13 mouse cellular contexts compared by ENCODE assay signal in genomic region chr3:87959371-87959770, GRCm38 (mm10). TPM values are rescaled to one million over a fixed set of nuclear protein-coding genes. Genes with fewer than 3 reads are reported as not detected.
DNase-seq lines count a peak whose midpoint lies in the region; ATAC-seq and TF ChIP-seq lines count a peak whose summit lies in the region.
"Had no signal": no experiment of that assay in that cellular context is flagged by ENCODE, and none has a peak within 500 bp of the region (broad histone marks: within the 10 kb centered on the region; RNA-seq: fewer than 3 reads in every experiment).

No protein-coding gene starts in this region.

- ATAC-seq in forebrain, embryonic 14.5 days, result no peak
- ATAC-seq in forebrain, embryonic 13.5 days, result no peak
- ATAC-seq in lung, embryonic 14.5 days (ENCODE audit: insufficient read depth), result no peak
- no peak for ATAC-seq in hindbrain, embryonic 13.5 days (ENCODE audit: low FRiP score)
- no peak for ATAC-seq in stomach, embryonic 14.5 days (ENCODE audit: insufficient number of reproducible peaks, insufficient read depth, low FRiP score, low read depth)
- ATAC-seq: liver, postnatal 0 days had no signal

- H3K27me3 ChIP-seq in forebrain, embryonic 14.5 days (replicated peaks; ENCODE audit: control insufficient read depth, insufficient read depth, low read length), result no peaks in the 10 kb centered on the region
- no peaks in the 10 kb centered on the region for H3K27me3 ChIP-seq in forebrain, embryonic 13.5 days
- H3K27me3 ChIP-seq in lung, embryonic 14.5 days (ENCODE audit: insufficient read depth, low read length), result no peaks in the 10 kb centered on the region
- H3K27me3 ChIP-seq in hindbrain, embryonic 13.5 days, result no peaks in the 10 kb centered on the region
- H3K27me3 ChIP-seq in stomach, embryonic 14.5 days (ENCODE audit: control insufficient read depth, insufficient read depth, low read length), result no peaks in the 10 kb centered on the region

- H3K27ac ChIP-seq in forebrain, embryonic 14.5 days (ENCODE audit: low read depth, low read length), result peak overlapping the region; percentile 3; the same call in 1 of the 2 replicates
- no peak overlapping the region; the same call in 1 of the 2 replicates for H3K27ac ChIP-seq in forebrain, embryonic 13.5 days
- peak overlapping the region; percentile 92; the same call in 1 of the 2 replicates for H3K27ac ChIP-seq in lung, embryonic 14.5 days (ENCODE audit: low read depth)
- H3K27ac ChIP-seq in hindbrain, embryonic 13.5 days, result peak overlapping the region; percentile 40; the same call in 1 of the 2 replicates
- peak overlapping the region; percentile 98 for H3K27ac ChIP-seq in stomach, embryonic 14.5 days (ENCODE audit: low read length)
- H3K27ac ChIP-seq: layer of hippocampus, adult 2 months had no signal

- no peaks in the 10 kb centered on the region for H3K36me3 ChIP-seq in forebrain, embryonic 14.5 days (ENCODE audit: control insufficient read depth, insufficient read depth, low read length)
- no peaks in the 10 kb centered on the region for H3K36me3 ChIP-seq in forebrain, embryonic 13.5 days (ENCODE audit: poor library complexity, severe bottlenecking)
- no peaks in the 10 kb centered on the region for H3K36me3 ChIP-seq in lung, embryonic 14.5 days (ENCODE audit: insufficient read depth)
- no peaks in the 10 kb centered on the region for H3K36me3 ChIP-seq in hindbrain, embryonic 13.5 days
- no peaks in the 10 kb centered on the region for H3K36me3 ChIP-seq in stomach, embryonic 14.5 days (ENCODE audit: control insufficient read depth, insufficient read depth, low read length)
- H3K36me3 ChIP-seq: G1E had no signal

- H3K4me2 ChIP-seq in forebrain, embryonic 14.5 days (ENCODE audit: low read length), result no peak overlapping the region
- no peak overlapping the region for H3K4me2 ChIP-seq in forebrain, embryonic 13.5 days
- no peak overlapping the region for H3K4me2 ChIP-seq in lung, embryonic 14.5 days
- no peak overlapping the region for H3K4me2 ChIP-seq in hindbrain, embryonic 13.5 days
- 0 out of 2 replicates have a peak overlapping the region, but pooled peaks have one; percentile 66 for H3K4me2 ChIP-seq in stomach, embryonic 14.5 days (replicated peaks; ENCODE audit: low read depth, low read length)

- H3K9ac ChIP-seq in forebrain, embryonic 14.5 days (ENCODE audit: low read length), result no peak overlapping the region
- H3K9ac ChIP-seq in forebrain, embryonic 13.5 days, result no peak overlapping the region
- no peak overlapping the region for H3K9ac ChIP-seq in lung, embryonic 14.5 days
- H3K9ac ChIP-seq in hindbrain, embryonic 13.5 days, result no peak overlapping the region
- H3K9ac ChIP-seq in stomach, embryonic 14.5 days (replicated peaks; ENCODE audit: low read depth, low read length), result no peak overlapping the region
- H3K9ac ChIP-seq: liver, postnatal 0 days had no signal

- peaks cover 11% of the 10 kb centered on the region; the same call in 1 of the 2 replicates for H3K4me1 ChIP-seq in forebrain, embryonic 14.5 days (ENCODE audit: control insufficient read depth, insufficient read depth, low read length)
- peaks cover 28% of the 10 kb centered on the region for H3K4me1 ChIP-seq in forebrain, embryonic 13.5 days
- H3K4me1 ChIP-seq in lung, embryonic 14.5 days (ENCODE audit: insufficient read depth), result peaks cover 7% of the 10 kb centered on the region
- peaks cover 23% of the 10 kb centered on the region for H3K4me1 ChIP-seq in hindbrain, embryonic 13.5 days (replicated peaks)
- peaks cover 22% of the 10 kb centered on the region for H3K4me1 ChIP-seq in stomach, embryonic 14.5 days (ENCODE audit: control insufficient read depth, insufficient read depth, low read length)

- no peak for DNase-seq in forebrain, embryonic 14.5 days (ENCODE audit: low spot score)
- no peak for DNase-seq in lung, embryonic 14.5 days
- DNase-seq in lung, postnatal 25 days (ENCODE audit: low spot score), result no peak
- no peak for DNase-seq in natural killer cell, adult 2 months (ENCODE audit: low spot score in 2 of 2)
- no peak for DNase-seq in lung, adult 18-20 months
- DNase-seq: B cell, adult 2 months; cerebellum, adult 8-10 months; liver, postnatal 0 days had no signal

- no peaks in the 10 kb centered on the region for H3K9me3 ChIP-seq in forebrain, embryonic 14.5 days (replicated peaks; ENCODE audit: control insufficient read depth, low read length)
- H3K9me3 ChIP-seq in forebrain, embryonic 13.5 days (replicated peaks), result no peaks in the 10 kb centered on the region
- no peaks in the 10 kb centered on the region for H3K9me3 ChIP-seq in lung, embryonic 14.5 days (ENCODE audit: low read depth, low read length)
- H3K9me3 ChIP-seq in hindbrain, embryonic 13.5 days, result no peaks in the 10 kb centered on the region
- H3K9me3 ChIP-seq in stomach, embryonic 14.5 days (ENCODE audit: control insufficient read depth, low read depth, low read length), result no peaks in the 10 kb centered on the region
- H3K9me3 ChIP-seq: G1E had no signal

- WGBS in forebrain, embryonic 14.5 days, result 66% methylated on average over 7 of the region's 7 CpGs
- WGBS in forebrain, embryonic 13.5 days, result 63% methylated on average over 7 of the region's 7 CpGs
- WGBS in lung, embryonic 14.5 days, result 65% methylated on average over 7 of the region's 7 CpGs
- WGBS in hindbrain, embryonic 13.5 days, result 34% methylated on average over 7 of the region's 7 CpGs
- WGBS in stomach, embryonic 14.5 days, result 49% methylated on average over 7 of the region's 7 CpGs

- TF ChIP-seq CTCF in lung, embryonic 14.5 days (IDR thresholded peaks at IDR 0.05; ENCODE audit: low read depth), result no peak

- no peak overlapping the region for H3K4me3 ChIP-seq in forebrain, embryonic 14.5 days (ENCODE audit: low read depth, low read length)
- H3K4me3 ChIP-seq in forebrain, embryonic 13.5 days, result no peak overlapping the region
- no peak overlapping the region for H3K4me3 ChIP-seq in lung, embryonic 14.5 days (ENCODE audit: low read depth, low read length)
- no peak overlapping the region for H3K4me3 ChIP-seq in hindbrain, embryonic 13.5 days
- no peak overlapping the region for H3K4me3 ChIP-seq in stomach, embryonic 14.5 days (ENCODE audit: low read depth, low read length)
- H3K4me3 ChIP-seq: layer of hippocampus, adult 2 months had no signal

RNA-seq across cellular contexts. Expression of gene Crabp2, which starts 10.9 kb away (rescaled TPM):
- 32.8 and 35.9 TPM in 2 replicates for polyA plus RNA-seq in forebrain, embryonic 14.5 days (2014; fragmentation: Nextera tagmentation; extraction: Ambion mirVana)
- 67.1 and 89.5 TPM in 2 replicates for polyA plus RNA-seq in forebrain, embryonic 13.5 days (2015; fragmentation: Nextera tagmentation; extraction: Ambion mirVana)
- 7.7 and 10.3 TPM in 2 replicates for polyA plus RNA-seq in lung, embryonic 14.5 days (2014; fragmentation: Nextera tagmentation; extraction: Ambion mirVana)
- 145 and 148 TPM in 2 replicates for polyA plus RNA-seq in hindbrain, embryonic 13.5 days (2015; fragmentation: Nextera tagmentation; extraction: Ambion mirVana)
- 30.7 and 44.1 TPM in 2 replicates for polyA plus RNA-seq in stomach, embryonic 14.5 days (2014; fragmentation: Nextera tagmentation; extraction: Ambion mirVana)
- polyA plus RNA-seq: G1E; liver, postnatal 0 days had no signal

RNA-seq across cellular contexts. Expression of gene Nes, which starts 11.5 kb away (rescaled TPM):
- 23.1 and 27.8 TPM in 2 replicates for polyA plus RNA-seq in forebrain, embryonic 14.5 days (2014; fragmentation: Nextera tagmentation; extraction: Ambion mirVana)
- 76.3 and 79.9 TPM in 2 replicates for polyA plus RNA-seq in forebrain, embryonic 13.5 days (2015; fragmentation: Nextera tagmentation; extraction: Ambion mirVana)
- polyA plus RNA-seq in lung, embryonic 14.5 days (2014; fragmentation: Nextera tagmentation; extraction: Ambion mirVana), result 24.6 and 27.1 TPM in 2 replicates
- 49.5 and 55.3 TPM in 2 replicates for polyA plus RNA-seq in hindbrain, embryonic 13.5 days (2015; fragmentation: Nextera tagmentation; extraction: Ambion mirVana)
- polyA plus RNA-seq in stomach, embryonic 14.5 days (2014; fragmentation: Nextera tagmentation; extraction: Ambion mirVana), result 10.5 and 10.6 TPM in 2 replicates

RNA-seq across cellular contexts. Expression of gene Rrnad1, which starts 28.9 kb away (rescaled TPM):
- 15.6 and 20.2 TPM in 2 replicates for polyA plus RNA-seq in forebrain, embryonic 14.5 days (2014; fragmentation: Nextera tagmentation; extraction: Ambion mirVana)
- 20.7 and 22.7 TPM in 2 replicates for polyA plus RNA-seq in forebrain, embryonic 13.5 days (2015; fragmentation: Nextera tagmentation; extraction: Ambion mirVana)
- 16.4 and 19.6 TPM in 2 replicates for polyA plus RNA-seq in lung, embryonic 14.5 days (2014; fragmentation: Nextera tagmentation; extraction: Ambion mirVana)
- polyA plus RNA-seq in hindbrain, embryonic 13.5 days (2015; fragmentation: Nextera tagmentation; extraction: Ambion mirVana), result 19.3 and 20.7 TPM in 2 replicates
- 17.9 and 20.0 TPM in 2 replicates for polyA plus RNA-seq in stomach, embryonic 14.5 days (2014; fragmentation: Nextera tagmentation; extraction: Ambion mirVana)

RNA-seq across cellular contexts. Expression of gene Isg20l2, which starts 29.3 kb away (rescaled TPM):
- polyA plus RNA-seq in forebrain, embryonic 14.5 days (2014; fragmentation: Nextera tagmentation; extraction: Ambion mirVana), result 17.9 and 20.0 TPM in 2 replicates
- polyA plus RNA-seq in forebrain, embryonic 13.5 days (2015; fragmentation: Nextera tagmentation; extraction: Ambion mirVana), result 61.8 and 63.0 TPM in 2 replicates
- 44.0 and 50.5 TPM in 2 replicates for polyA plus RNA-seq in lung, embryonic 14.5 days (2014; fragmentation: Nextera tagmentation; extraction: Ambion mirVana)
- 40.1 and 40.7 TPM in 2 replicates for polyA plus RNA-seq in hindbrain, embryonic 13.5 days (2015; fragmentation: Nextera tagmentation; extraction: Ambion mirVana)
- polyA plus RNA-seq in stomach, embryonic 14.5 days (2014; fragmentation: Nextera tagmentation; extraction: Ambion mirVana), result 31.9 and 35.4 TPM in 2 replicates

RNA-seq across cellular contexts. Expression of gene Mrpl24, which starts 40.1 kb away (rescaled TPM):
- 69.5 and 71.2 TPM in 2 replicates for polyA plus RNA-seq in forebrain, embryonic 14.5 days (2014; fragmentation: Nextera tagmentation; extraction: Ambion mirVana)
- 70.2 and 77.2 TPM in 2 replicates for polyA plus RNA-seq in forebrain, embryonic 13.5 days (2015; fragmentation: Nextera tagmentation; extraction: Ambion mirVana)
- 64.8 and 65.5 TPM in 2 replicates for polyA plus RNA-seq in lung, embryonic 14.5 days (2014; fragmentation: Nextera tagmentation; extraction: Ambion mirVana)
- 63.9 and 70.1 TPM in 2 replicates for polyA plus RNA-seq in hindbrain, embryonic 13.5 days (2015; fragmentation: Nextera tagmentation; extraction: Ambion mirVana)
- polyA plus RNA-seq in stomach, embryonic 14.5 days (2014; fragmentation: Nextera tagmentation; extraction: Ambion mirVana), result 73.5 and 75.5 TPM in 2 replicates
